Mouse (Mus musculus): ENCODE results near the gene Cd164l2. TPM values are rescaled to one million over a fixed set of nuclear protein-coding genes. Genes with fewer than 3 reads are reported as not detected.

The Cd164l2 gene
- polyA plus RNA-seq, 1 experiment from 2014 or later: 0.51 TPM

GRCm38 (mm10) chr4:133203591-133203990 lies 8.3 kb upstream of the Cd164l2 start:
- POLR2A ChIA-PET: no interaction called here
- ATAC-seq: no peak
- in situ Hi-C loops (cut with MboI; ENCODE audit: low pct_unique_long_range_greater_than_20kb): no loop called here

GRCm38 (mm10) chr4:133204379-133204778 lies 7.6 kb upstream of the Cd164l2 start:
- no peaks in the 10 kb centered on the region for H3K27me3 ChIP-seq
- POLR2A ChIA-PET: interaction anchor here (0.9 kb wide), 1 partner anchor 11 kb away, joined by 3 read pairs; no protein-coding TSS in a partner anchor
- CTCF ChIA-PET: no interaction called here
- ATAC-seq (no peak), DNase-seq (ENCODE audit: low read depth, low spot score) (no peak)
- TF ChIP-seq CTCF (IDR thresholded peaks at IDR 0.05): no peak
- in situ Hi-C loops (cut with MboI; ENCODE audit: low pct_unique_long_range_greater_than_20kb): no loop called here

More at GRCm38 (mm10) chr4:133203591-133203990, 8.3 kb upstream of the Cd164l2 start:
- TF ChIP-seq CTCF (IDR thresholded peaks at IDR 0.05): no peak
- no peak for DNase-seq (ENCODE audit: low read depth, low spot score)
- CTCF ChIA-PET: no interaction called here
- no peaks in the 10 kb centered on the region for H3K27me3 ChIP-seq

- ChIA-PET POLR2A (no interaction called here), CTCF (interaction anchor here (1.1 to 2.0 kb wide), 3 partner anchors 88 to 223 kb away, joined by 3 to 9 read pairs (median 5); no protein-coding TSS in a partner anchor)
- in situ Hi-C loops (cut with MboI; ENCODE audit: low pct_unique_long_range_greater_than_20kb): no loop called here
- TF ChIP-seq CTCF (IDR thresholded peaks at IDR 0.05): no peak
- DNase-seq (ENCODE audit: low read depth, low spot score): no peak
- H3K27me3 ChIP-seq: no peaks in the 10 kb centered on the region
- no peak for ATAC-seq
Observed at GRCm38 (mm10) chr4:133209366-133209765, 2.6 kb upstream of the Cd164l2 start.

- DNase-seq (ENCODE audit: low read depth, low spot score): no peak
- no peak for ATAC-seq
- in situ Hi-C loops (cut with MboI; ENCODE audit: low pct_unique_long_range_greater_than_20kb): loop anchor here (5.0 to 10.0 kb wide), 2 partner anchors 203 to 265 kb away; no protein-coding TSS in a partner anchor
- no peak for TF ChIP-seq CTCF (IDR thresholded peaks at IDR 0.05)
- POLR2A ChIA-PET: no interaction called here
- no peaks in the 10 kb centered on the region for H3K27me3 ChIP-seq
- CTCF ChIA-PET: interaction anchor here (1.1 to 2.0 kb wide), 2 partner anchors 88 to 223 kb away, joined by 3 to 9 read pairs; no protein-coding TSS in a partner anchor
Observed at GRCm38 (mm10) chr4:133210023-133210787, 1.7 kb upstream of the Cd164l2 start.

- no peak for ATAC-seq
- POLR2A ChIA-PET: interaction anchor here (0.6 kb wide), 1 partner anchor 334 kb away, joined by 3 read pairs; no protein-coding TSS in a partner anchor
- DNase-seq (ENCODE audit: low read depth, low spot score): no peak
- no peaks in the 10 kb centered on the region for H3K27me3 ChIP-seq
- TF ChIP-seq CTCF (IDR thresholded peaks at IDR 0.05): no peak
- CTCF ChIA-PET: interaction anchor here (0.9 kb wide), 1 partner anchor 10 kb away, joined by 3 read pairs; no protein-coding TSS in a partner anchor
- in situ Hi-C loops (cut with MboI; ENCODE audit: low pct_unique_long_range_greater_than_20kb): loop anchor here (5.0 to 10.0 kb wide), 2 partner anchors 204 to 266 kb away; no protein-coding TSS in a partner anchor
Observed at GRCm38 (mm10) chr4:133210788-133211390, 1.0 kb upstream of the Cd164l2 start.

GRCm38 (mm10) chr4:133212562-133213267 lies 784 bp downstream of the Cd164l2 start:
- in situ Hi-C loops (cut with MboI; ENCODE audit: low pct_unique_long_range_greater_than_20kb): loop anchor here (5.0 to 10.0 kb wide), 2 partner anchors 205 to 268 kb away; no protein-coding TSS in a partner anchor
- TF ChIP-seq CTCF (IDR thresholded peaks at IDR 0.05): no peak
- H3K27me3 ChIP-seq: no peaks in the 10 kb centered on the region
- ChIA-PET CTCF (no interaction called here), POLR2A (interaction anchor here (0.6 kb wide), 1 partner anchor 130 kb away, joined by 3 read pairs; no protein-coding TSS in a partner anchor)
- DNase-seq (ENCODE audit: low read depth, low spot score) (no peak), ATAC-seq (peak; percentile 40)

GRCm38 (mm10) chr4:133213268-133213590 lies 1.3 kb downstream of the Cd164l2 start:
- in situ Hi-C loops (cut with MboI; ENCODE audit: low pct_unique_long_range_greater_than_20kb): loop anchor here (5.0 to 10.0 kb wide), 2 partner anchors 206 to 268 kb away; no protein-coding TSS in a partner anchor
- no peaks in the 10 kb centered on the region for H3K27me3 ChIP-seq
- ChIA-PET POLR2A (interaction anchor here (0.6 kb wide), 1 partner anchor 130 kb away, joined by 3 read pairs; no protein-coding TSS in a partner anchor), CTCF (no interaction called here)
- TF ChIP-seq CTCF (IDR thresholded peaks at IDR 0.05): no peak
- ATAC-seq: peak; percentile 17
- DNase-seq (ENCODE audit: low read depth, low spot score): no peak

GRCm38 (mm10) chr4:133213661-133214060 lies 1.7 kb downstream of the Cd164l2 start:
- CTCF ChIA-PET: no interaction called here
- TF ChIP-seq CTCF (IDR thresholded peaks at IDR 0.05): no peak
- in situ Hi-C loops (cut with MboI; ENCODE audit: low pct_unique_long_range_greater_than_20kb): loop anchor here (5.0 to 10.0 kb wide), 2 partner anchors 206 to 269 kb away; no protein-coding TSS in a partner anchor
- ATAC-seq: no peak
- POLR2A ChIA-PET: no interaction called here
- no peak for DNase-seq (ENCODE audit: low read depth, low spot score)
- no peaks in the 10 kb centered on the region for H3K27me3 ChIP-seq

- no peaks in the 10 kb centered on the region for H3K27me3 ChIP-seq
- TF ChIP-seq CTCF (IDR thresholded peaks at IDR 0.05): no peak
- no peak for DNase-seq (ENCODE audit: low read depth, low spot score)
- in situ Hi-C loops (cut with MboI; ENCODE audit: low pct_unique_long_range_greater_than_20kb): loop anchor here (10.0 kb wide), 1 partner anchor 273 kb away; no protein-coding TSS in a partner anchor
- CTCF ChIA-PET: no interaction called here
- POLR2A ChIA-PET: no interaction called here
- ATAC-seq: no peak
Observed at GRCm38 (mm10) chr4:133217641-133218040, 5.7 kb downstream of the Cd164l2 start.

GRCm38 (mm10) chr4:133218745-133219144 lies 6.8 kb downstream of the Cd164l2 start:
- ATAC-seq: no peak
- no peak for TF ChIP-seq CTCF (IDR thresholded peaks at IDR 0.05)
- POLR2A ChIA-PET: no interaction called here
- DNase-seq (ENCODE audit: low read depth, low spot score): no peak
- in situ Hi-C loops (cut with MboI; ENCODE audit: low pct_unique_long_range_greater_than_20kb): loop anchor here (10.0 kb wide), 1 partner anchor 274 kb away; no protein-coding TSS in a partner anchor
- CTCF ChIA-PET: no interaction called here
- H3K27me3 ChIP-seq: no peaks in the 10 kb centered on the region
